Mouse (Mus musculus): ENCODE results near the gene Smpd2. TPM values are rescaled to one million over a fixed set of nuclear protein-coding genes. Genes with fewer than 3 reads are reported as not detected.
"Not testable (repeated sequence)": the region's sequence is repeated elsewhere in the genome, so short reads cannot be mapped to it uniquely, and the experiment has no call there.

Smpd2 gene
- polyA plus RNA-seq, 1 experiment from 2014 or later, result 43.4 TPM

DNA sequence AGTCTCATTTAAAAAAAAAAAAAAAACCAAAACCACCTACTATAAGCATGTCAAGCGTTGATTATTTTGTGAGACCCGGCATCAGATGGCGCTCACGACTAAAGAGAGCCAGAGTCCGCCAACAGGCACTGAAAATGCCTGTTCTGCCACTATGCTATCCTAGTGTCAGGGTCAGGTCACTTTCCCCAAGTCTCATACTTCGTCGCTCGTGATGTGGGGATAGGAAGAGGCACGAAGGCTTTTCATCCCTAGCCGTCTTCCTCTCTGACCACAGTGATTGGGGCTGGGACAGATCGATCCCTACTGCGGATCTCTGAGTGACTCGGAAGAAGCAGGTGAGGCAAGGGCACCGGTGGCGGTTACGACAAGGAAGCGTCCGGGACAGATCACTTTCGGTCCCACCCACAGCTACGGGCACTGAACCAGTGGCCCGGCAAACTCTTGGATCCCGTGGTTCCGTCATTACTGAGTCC is 28.4 kb upstream of the Smpd2 start:
- WGBS, result under 1% methylated on average over 23 of the region's 23 CpGs
- no peaks in the 10 kb centered on the region for H3K9me3 ChIP-seq
- no peaks in the 10 kb centered on the region for H3K27me3 ChIP-seq (replicated peaks)
- peaks cover 11% of the 10 kb centered on the region for H3K4me1 ChIP-seq
- H3K36me3 ChIP-seq, result no peaks in the 10 kb centered on the region
- H3K4me2 ChIP-seq (replicated peaks), result peak overlapping the region; percentile 81
- peak; percentile 52 for ATAC-seq (ENCODE audit: low FRiP score, low read depth)
- peak overlapping the region; percentile 92 for H3K4me3 ChIP-seq
- H3K27ac ChIP-seq, result peak overlapping the region; percentile 92
- H3K9ac ChIP-seq, result peak overlapping the region; percentile 90

DNA sequence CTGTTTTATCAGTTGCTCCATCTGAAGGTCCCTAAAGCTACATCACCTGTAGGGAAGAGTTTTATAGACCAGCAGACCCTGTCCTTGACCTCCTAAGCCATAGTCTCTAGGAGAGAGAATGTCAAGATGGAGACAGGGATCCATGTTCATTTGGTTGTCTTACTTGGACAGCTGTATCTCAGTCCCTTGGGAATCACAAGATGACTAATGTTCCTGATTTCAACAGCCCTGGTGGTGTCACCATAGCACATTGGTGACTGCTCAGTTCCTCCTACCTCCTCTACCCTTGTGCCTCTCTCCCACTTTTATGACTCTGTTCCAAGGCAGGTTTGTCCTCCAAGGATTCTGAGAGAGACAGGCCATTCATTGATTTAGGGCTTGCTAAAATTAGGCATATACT is 24.8 kb upstream of the Smpd2 start:
- H3K4me1 ChIP-seq, result no peaks in the 10 kb centered on the region
- H3K9me3 ChIP-seq, result no peaks in the 10 kb centered on the region
- no peak overlapping the region for H3K4me2 ChIP-seq (replicated peaks)
- no peak overlapping the region for H3K9ac ChIP-seq
- no peak overlapping the region for H3K4me3 ChIP-seq
- H3K36me3 ChIP-seq, result no peaks in the 10 kb centered on the region
- no peak overlapping the region for H3K27ac ChIP-seq
- no peak for ATAC-seq (ENCODE audit: low FRiP score, low read depth)
- no peaks in the 10 kb centered on the region for H3K27me3 ChIP-seq (replicated peaks)

DNA sequence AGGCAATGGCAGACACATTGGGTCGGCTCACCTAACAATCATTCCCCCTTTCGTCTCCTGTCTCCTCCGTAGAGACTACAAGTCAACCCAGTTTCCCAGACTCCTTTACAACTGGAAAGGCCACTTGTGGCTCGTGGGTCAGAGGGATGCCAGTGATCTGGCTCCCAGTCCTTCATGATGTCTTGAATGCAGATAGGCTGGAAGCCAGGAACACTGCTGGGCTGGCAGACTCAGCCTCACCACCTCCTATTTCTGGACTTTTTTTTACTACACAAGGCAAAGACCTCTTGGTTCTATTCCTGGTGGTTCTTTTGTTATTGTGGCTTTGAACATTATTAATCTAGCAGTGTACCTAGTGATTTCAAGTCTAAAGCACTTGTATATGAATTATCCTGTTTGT is 24.1 kb upstream of the Smpd2 start:
- no peak overlapping the region for H3K9ac ChIP-seq
- H3K36me3 ChIP-seq, result no peaks in the 10 kb centered on the region
- H3K4me1 ChIP-seq, result no peaks in the 10 kb centered on the region
- H3K27me3 ChIP-seq (replicated peaks), result no peaks in the 10 kb centered on the region
- H3K4me3 ChIP-seq, result no peak overlapping the region
- WGBS, result 73% methylated on average over 4 of the region's 4 CpGs
- no peak overlapping the region for H3K4me2 ChIP-seq (replicated peaks)
- no peaks in the 10 kb centered on the region for H3K9me3 ChIP-seq
- no peak for ATAC-seq (ENCODE audit: low FRiP score, low read depth)
- H3K27ac ChIP-seq, result no peak overlapping the region

DNA sequence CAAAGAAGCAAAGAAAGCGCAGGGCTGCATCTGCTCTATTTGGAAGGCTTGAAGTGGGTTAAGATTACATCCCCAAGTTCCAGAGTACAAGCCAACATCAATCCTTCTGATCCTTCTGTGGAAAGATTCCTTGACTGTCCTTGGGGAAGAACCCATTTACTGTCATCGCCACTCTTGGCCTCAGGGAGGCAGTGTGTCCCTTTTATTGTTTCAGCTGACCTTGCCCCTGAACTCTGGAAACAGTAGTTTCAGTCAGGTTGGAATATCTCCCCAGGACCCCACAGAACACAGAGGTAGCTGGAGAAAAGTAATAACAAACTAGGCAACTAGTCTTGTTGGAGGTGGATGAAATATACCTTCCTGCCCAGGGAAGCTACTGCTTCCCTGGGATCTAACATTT is 19.0 kb upstream of the Smpd2 start:
- no peaks in the 10 kb centered on the region for H3K4me1 ChIP-seq
- H3K36me3 ChIP-seq, result no peaks in the 10 kb centered on the region
- H3K27me3 ChIP-seq (replicated peaks), result no peaks in the 10 kb centered on the region
- H3K4me3 ChIP-seq, result no peak overlapping the region
- H3K4me2 ChIP-seq (replicated peaks), result no peak overlapping the region
- no peak overlapping the region for H3K9ac ChIP-seq
- WGBS, result 36% methylated on average over 2 of the region's 2 CpGs
- no peaks in the 10 kb centered on the region for H3K9me3 ChIP-seq
- H3K27ac ChIP-seq, result no peak overlapping the region
- ATAC-seq (ENCODE audit: low FRiP score, low read depth), result no peak

DNA sequence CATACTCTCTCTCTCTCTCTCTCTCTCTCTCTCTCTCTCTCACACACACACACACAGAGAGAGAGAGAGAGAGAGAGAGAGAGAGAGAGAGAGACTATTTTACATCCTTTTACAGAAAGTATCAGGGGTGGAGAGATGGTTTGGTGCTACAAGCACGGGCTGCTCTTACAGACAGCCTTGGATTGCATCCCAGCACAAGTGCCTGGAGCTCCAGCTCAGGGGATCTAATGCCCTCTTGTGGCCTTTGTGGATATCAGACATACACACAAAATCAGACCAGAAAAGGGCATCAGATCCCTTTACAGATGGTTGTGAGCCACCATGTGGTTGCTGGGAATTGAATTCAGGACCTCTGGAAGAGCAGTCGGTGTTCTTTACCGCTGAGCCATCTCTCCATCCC is 15.3 kb upstream of the Smpd2 start:
- H3K4me3 ChIP-seq; H3K9ac ChIP-seq; H3K36me3 ChIP-seq; H3K27me3 ChIP-seq (replicated peaks); H3K27ac ChIP-seq; H3K9me3 ChIP-seq; H3K4me1 ChIP-seq; H3K4me2 ChIP-seq (replicated peaks): not testable (repeated sequence)
- ATAC-seq (ENCODE audit: low FRiP score, low read depth), result peak; percentile 65; the same call in 1 of the 2 replicates
- 7% methylated on average over 3 of the region's 3 CpGs for WGBS

DNA sequence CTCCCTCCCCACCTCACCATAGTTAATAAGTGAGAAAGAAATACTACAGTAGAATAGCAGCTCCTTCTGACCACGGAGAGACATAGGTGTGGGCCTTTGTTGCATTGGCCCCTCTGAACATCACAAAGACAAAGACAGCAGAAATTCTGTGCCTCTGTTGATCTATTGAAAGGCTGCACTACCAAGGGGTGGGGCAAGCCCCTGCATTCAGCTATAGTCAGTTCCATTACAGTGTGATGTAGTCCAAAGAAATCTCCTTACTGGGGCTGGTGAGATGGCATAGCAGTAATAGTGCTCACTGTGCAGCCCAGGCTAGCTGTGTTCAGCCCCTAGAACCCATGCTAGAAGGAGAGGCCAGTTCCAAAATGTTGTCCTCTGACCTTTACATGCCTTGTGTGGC is 14.8 kb upstream of the Smpd2 start:
- no peaks in the 10 kb centered on the region for H3K4me1 ChIP-seq
- WGBS, result 88% methylated on average over 1 of the region's 1 CpGs
- no peak for ATAC-seq (ENCODE audit: low FRiP score, low read depth)

DNA sequence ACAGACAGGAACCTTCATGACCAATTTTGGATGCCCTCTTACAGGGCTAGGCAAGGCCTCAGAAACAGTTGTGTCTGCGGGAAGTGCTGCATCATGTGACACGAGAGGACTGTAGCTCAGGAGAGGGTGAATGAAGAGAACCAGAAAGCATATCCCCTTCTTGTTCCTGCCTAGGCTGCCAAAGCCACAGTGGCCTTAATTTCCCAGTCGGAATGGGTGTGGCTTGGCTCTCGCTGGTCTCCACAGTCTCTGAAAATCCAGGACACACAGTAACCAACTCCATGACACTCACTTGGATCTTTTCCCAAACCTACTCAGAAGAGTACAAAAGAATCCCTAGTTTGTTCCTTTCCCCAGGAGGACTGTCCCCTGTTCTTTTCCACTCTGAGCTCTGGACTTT is 10.8 kb upstream of the Smpd2 start:
- no peak overlapping the region for H3K4me3 ChIP-seq
- H3K4me2 ChIP-seq (replicated peaks), result no peak overlapping the region
- H3K9me3 ChIP-seq, result no peaks in the 10 kb centered on the region
- no peak overlapping the region for H3K9ac ChIP-seq
- H3K27me3 ChIP-seq (replicated peaks), result no peaks in the 10 kb centered on the region
- H3K27ac ChIP-seq, result no peak overlapping the region
- no peak for ATAC-seq (ENCODE audit: low FRiP score, low read depth)
- WGBS, result 73% methylated on average over 4 of the region's 4 CpGs
- no peaks in the 10 kb centered on the region for H3K4me1 ChIP-seq
- H3K36me3 ChIP-seq, result no peaks in the 10 kb centered on the region

More for the DNA sequence above, 14.8 kb upstream of the Smpd2 start:
- no peak overlapping the region for H3K27ac ChIP-seq
- no peak overlapping the region for H3K9ac ChIP-seq
- H3K36me3 ChIP-seq, result no peaks in the 10 kb centered on the region
- H3K9me3 ChIP-seq, result no peaks in the 10 kb centered on the region
- H3K27me3 ChIP-seq (replicated peaks), result no peaks in the 10 kb centered on the region
- no peak overlapping the region for H3K4me2 ChIP-seq (replicated peaks)
- H3K4me3 ChIP-seq, result no peak overlapping the region

DNA sequence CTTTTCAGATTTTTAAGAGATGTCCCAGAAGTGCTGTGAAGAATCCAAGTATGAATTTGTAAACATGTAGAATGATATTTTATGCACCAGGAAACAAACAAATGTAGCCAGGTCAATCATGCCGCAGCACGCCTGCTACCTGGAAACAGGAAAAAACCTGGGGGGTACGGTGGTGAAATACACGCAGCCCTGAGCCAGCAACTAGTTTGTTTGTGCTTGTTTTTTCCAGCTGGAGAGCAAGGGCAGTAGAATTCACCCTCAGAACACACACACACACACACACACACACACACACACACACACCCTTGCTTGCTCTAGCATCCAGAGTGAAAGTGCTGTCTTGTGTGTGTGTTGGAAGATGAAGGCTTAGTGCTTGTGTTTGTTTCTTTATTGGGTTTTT is 942 bp upstream of the Smpd2 start:
- Histone ChIP-seq H3K9me3 (no peaks in the 10 kb centered on the region), H3K27me3 (replicated peaks) (no peaks in the 10 kb centered on the region), H3K27ac (no peak overlapping the region), H3K4me1 (peaks cover 26% of the 10 kb centered on the region), H3K36me3 (peaks cover 27% of the 10 kb centered on the region), H3K9ac (no peak overlapping the region), H3K4me2 (replicated peaks) (0 out of 2 replicates have a peak overlapping the region, but pooled peaks have one; percentile 96), H3K4me3 (no peak overlapping the region)
- ATAC-seq (ENCODE audit: low FRiP score, low read depth), result no peak
- 68% methylated on average over 4 of the region's 4 CpGs for WGBS

DNA sequence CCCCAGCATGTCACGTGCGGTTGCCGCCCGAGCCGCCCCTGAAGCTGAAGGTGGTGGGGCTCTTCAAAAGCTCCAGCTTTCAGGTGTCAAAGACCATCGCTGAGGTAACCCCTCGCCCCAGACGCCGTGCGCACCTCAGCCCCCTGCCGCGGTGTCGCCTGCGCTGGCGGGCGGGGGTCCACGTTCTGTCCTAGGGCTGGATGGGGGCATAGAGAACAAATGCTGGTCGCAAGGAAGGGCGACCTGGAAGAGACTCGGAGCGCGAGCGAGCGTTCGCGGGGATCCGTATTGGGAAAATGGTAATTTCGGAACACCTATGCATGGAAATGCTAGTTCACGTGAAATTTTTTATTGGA is 327 bp upstream of the Smpd2 start:
- Histone ChIP-seq H3K9ac (peak overlapping the region; percentile 58), H3K27ac (no peak overlapping the region), H3K4me2 (replicated peaks) (peak overlapping the region; percentile 96), H3K27me3 (replicated peaks) (no peaks in the 10 kb centered on the region), H3K36me3 (peaks cover 33% of the 10 kb centered on the region), H3K4me1 (peaks cover 26% of the 10 kb centered on the region), H3K9me3 (no peaks in the 10 kb centered on the region), H3K4me3 (peak overlapping the region; percentile 60)
- WGBS, result under 1% methylated on average over 29 of the region's 29 CpGs
- peak; percentile 62; the same call in 1 of the 2 replicates for ATAC-seq (ENCODE audit: low FRiP score, low read depth)

DNA sequence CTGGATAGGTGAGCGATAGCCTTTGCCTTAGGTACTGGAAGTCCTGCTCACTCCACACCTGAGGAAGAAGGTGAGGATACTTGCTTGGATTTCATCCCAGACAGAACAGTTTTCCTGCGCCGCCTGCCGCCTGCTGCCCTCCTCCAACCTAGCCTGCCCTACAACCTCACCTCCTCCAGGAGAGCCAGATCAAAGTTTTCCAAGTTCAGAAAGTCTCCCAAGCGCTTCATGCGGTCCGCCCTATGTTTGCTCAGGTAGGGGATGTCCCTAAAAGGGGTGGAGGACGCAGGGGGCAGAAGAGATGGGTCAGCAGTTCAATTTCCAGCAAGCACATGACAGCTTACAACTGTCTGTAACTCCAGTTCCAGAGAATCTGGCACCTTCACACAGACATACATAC is 875 bp downstream of the Smpd2 start:
- ATAC-seq (ENCODE audit: low FRiP score, low read depth), result no peak
- peak overlapping the region; percentile 58 for H3K9ac ChIP-seq
- H3K9me3 ChIP-seq, result no peaks in the 10 kb centered on the region
- H3K36me3 ChIP-seq, result peaks cover 45% of the 10 kb centered on the region
- no peak overlapping the region for H3K27ac ChIP-seq
- peaks cover 26% of the 10 kb centered on the region for H3K4me1 ChIP-seq
- peak overlapping the region; percentile 60 for H3K4me3 ChIP-seq
- 34% methylated on average over 8 of the region's 8 CpGs for WGBS
- peak overlapping the region; percentile 96 for H3K4me2 ChIP-seq (replicated peaks)
- no peaks in the 10 kb centered on the region for H3K27me3 ChIP-seq (replicated peaks)

DNA sequence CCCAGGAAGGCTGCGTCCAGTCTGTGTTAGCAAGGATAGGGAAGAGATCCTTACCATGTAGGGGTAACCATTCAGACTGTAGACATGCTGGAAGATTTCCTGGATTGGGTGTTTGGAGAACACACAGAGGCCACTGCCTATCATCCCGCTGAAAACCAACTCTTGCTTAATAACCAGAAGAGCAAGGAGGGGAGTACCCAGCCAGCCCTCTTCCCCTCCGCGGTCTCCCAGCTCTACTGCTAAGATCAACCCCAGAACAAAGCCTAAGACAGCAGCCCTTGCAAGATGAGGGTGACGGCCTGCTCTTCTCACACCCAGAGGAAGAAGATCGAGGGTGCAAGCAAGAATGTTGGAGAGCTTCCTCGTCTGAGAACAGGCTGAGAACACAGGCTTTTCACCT is 1.3 kb downstream of the Smpd2 start:
- Histone ChIP-seq H3K9ac (peak overlapping the region; percentile 58; the same call in 1 of the 2 replicates), H3K27ac (no peak overlapping the region), H3K9me3 (no peaks in the 10 kb centered on the region), H3K4me3 (peak overlapping the region; percentile 60; the same call in 1 of the 2 replicates), H3K27me3 (replicated peaks) (no peaks in the 10 kb centered on the region), H3K4me1 (peaks cover 26% of the 10 kb centered on the region), H3K36me3 (peaks cover 49% of the 10 kb centered on the region), H3K4me2 (replicated peaks) (peak overlapping the region; percentile 96)
- no peak for ATAC-seq (ENCODE audit: low FRiP score, low read depth)
- 59% methylated on average over 7 of the region's 7 CpGs for WGBS

DNA sequence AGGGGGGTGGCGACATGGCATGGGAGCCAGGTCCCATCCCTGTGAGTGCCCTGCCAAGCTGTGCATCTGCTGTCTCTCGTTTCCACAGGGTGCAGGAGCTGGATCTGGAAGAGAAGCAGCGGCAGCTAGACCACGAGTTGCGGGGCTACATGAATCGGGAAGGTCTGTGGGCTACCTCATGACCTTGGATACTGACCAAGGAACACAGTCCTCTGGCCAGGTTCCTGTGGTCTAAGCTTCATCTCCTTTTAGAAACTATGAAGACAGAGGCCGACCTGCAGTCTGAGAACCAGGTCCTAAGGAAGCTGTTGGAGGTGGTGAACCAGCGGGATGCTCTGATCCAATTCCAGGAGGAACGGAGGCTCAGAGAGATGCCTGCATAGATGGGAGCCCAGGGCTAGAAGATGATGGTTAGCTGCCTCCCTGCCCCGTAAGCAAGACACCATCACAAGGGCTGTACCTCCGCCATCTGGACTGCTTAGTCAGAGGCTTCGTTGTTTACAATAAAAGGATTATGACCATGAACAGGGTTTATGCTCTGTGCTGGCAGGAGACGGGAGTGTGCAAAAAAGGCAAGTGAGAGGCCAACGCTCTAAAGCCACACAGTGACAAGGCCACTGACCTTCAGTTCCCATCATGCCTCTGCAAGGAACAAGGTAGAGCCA is 3.5 kb downstream of the Smpd2 start:
- Histone ChIP-seq H3K4me1 (peaks cover 26% of the 10 kb centered on the region), H3K9ac (no peak overlapping the region), H3K4me2 (replicated peaks) (no peak overlapping the region), H3K9me3 (no peaks in the 10 kb centered on the region), H3K4me3 (no peak overlapping the region), H3K27me3 (replicated peaks) (no peaks in the 10 kb centered on the region), H3K27ac (no peak overlapping the region), H3K36me3 (peaks cover 71% of the 10 kb centered on the region)
- WGBS, result 90% methylated on average over 14 of the region's 14 CpGs
- ATAC-seq (ENCODE audit: low FRiP score, low read depth), result no peak

DNA sequence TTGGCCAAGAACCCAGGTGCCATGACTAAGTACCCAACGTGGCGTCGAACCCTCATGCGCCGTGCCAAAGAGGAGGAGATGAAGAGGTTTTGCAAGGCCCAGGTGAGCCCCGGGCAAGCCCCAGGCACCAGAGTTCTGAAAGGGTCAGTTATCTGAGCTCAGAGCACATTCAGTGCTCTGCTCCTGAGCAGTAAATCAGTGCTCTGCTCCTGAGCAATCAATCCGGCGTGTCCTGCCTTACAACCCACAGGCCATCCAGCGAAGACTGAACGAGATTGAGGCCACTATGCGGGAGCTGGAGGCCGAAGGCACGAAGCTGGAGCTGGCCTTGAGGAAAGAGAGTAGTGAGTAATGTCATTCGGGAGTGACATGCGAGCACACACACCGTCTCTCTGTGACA is 4.4 kb downstream of the Smpd2 start:
- Histone ChIP-seq H3K9me3 (no peaks in the 10 kb centered on the region), H3K9ac (no peak overlapping the region), H3K36me3 (peaks cover 71% of the 10 kb centered on the region), H3K4me1 (peaks cover 26% of the 10 kb centered on the region), H3K4me3 (no peak overlapping the region), H3K27ac (no peak overlapping the region), H3K4me2 (replicated peaks) (no peak overlapping the region), H3K27me3 (replicated peaks) (no peaks in the 10 kb centered on the region)
- 92% methylated on average over 16 of the region's 16 CpGs for WGBS
- ATAC-seq (ENCODE audit: low FRiP score, low read depth), result no peak

Data from neural tube, embryonic 12.5 days (tissue).